Comparison of ENCODE assay signal across 8 mouse cellular contexts in the genomic region with DNA sequence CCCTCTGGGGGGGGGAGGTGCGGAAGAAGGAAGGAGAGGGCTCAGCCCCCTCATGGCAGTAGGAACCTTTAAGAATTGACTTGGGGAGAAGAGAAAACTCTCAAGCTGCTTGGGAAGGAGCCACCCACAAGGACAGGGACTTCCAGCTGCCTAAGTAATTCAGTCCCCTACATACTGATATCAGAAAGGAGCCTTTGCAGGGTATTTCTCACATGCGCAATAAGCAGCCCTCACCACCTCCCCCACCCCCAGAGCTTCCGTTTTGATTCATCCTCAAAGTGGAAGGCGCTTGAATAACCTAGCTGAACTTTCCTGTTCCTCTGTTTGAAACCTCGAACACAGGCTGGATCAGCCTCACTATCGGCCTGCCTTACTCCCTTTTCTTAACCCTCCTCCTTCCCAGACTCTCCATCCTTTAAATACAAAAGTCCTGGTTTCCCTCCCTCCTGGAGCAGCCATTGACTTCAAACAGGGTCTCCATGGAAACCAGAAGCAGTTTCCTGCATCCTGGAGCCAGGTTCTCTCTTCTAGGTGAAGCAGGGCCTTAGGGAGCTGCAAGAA.
DNase-seq lines count a peak whose midpoint lies in the region; ATAC-seq lines count a peak whose summit lies in the region.

No protein-coding gene starts in this region.

- no peaks in the 10 kb centered on the region for H3K27me3 ChIP-seq in neural tube, embryonic 12.5 days (replicated peaks)

- peak; percentile 4 to 6 for DNase-seq in heart, adult 18-20 months
- DNase-seq in heart, postnatal 36 days: no peak
- peak; percentile 13 for DNase-seq in forelimb bud, embryonic 11.5 days (ENCODE audit: low read depth, low spot score)
- DNase-seq in layer of hippocampus, postnatal 14 days (ENCODE audit: low spot score in 2 of 2): peak; percentile 18 to 52

- peak overlapping the region; percentile 46; the same call in 1 of the 2 replicates for H3K27ac ChIP-seq in neural tube, embryonic 12.5 days

- no peaks in the 10 kb centered on the region for H3K36me3 ChIP-seq in neural tube, embryonic 12.5 days

- no peak overlapping the region for H3K9ac ChIP-seq in neural tube, embryonic 12.5 days

- peak; percentile 69 for ATAC-seq in cerebellum, adult (ENCODE audit: insufficient number of reproducible peaks, low FRiP score, low TSS enrichment)
- peak; percentile 81 for ATAC-seq in neural tube, embryonic 12.5 days (ENCODE audit: low FRiP score, low read depth)
- no peak for ATAC-seq in granulocyte monocyte progenitor cell, adult 5-6 weeks (replicated peaks; ENCODE audit: poor library complexity, severe bottlenecking)
- no peak for ATAC-seq in erythroblast, adult 5-6 weeks (replicated peaks; ENCODE audit: low FRiP score, poor library complexity, severe bottlenecking)

- peak overlapping the region; percentile 53 for H3K4me2 ChIP-seq in neural tube, embryonic 12.5 days (replicated peaks)

- H3K4me1 ChIP-seq in neural tube, embryonic 12.5 days: peaks cover 7% of the 10 kb centered on the region

- intact Hi-C loops in heart, postnatal 36 days (cut with DNase I): no loop called here

- no peak overlapping the region for H3K4me3 ChIP-seq in neural tube, embryonic 12.5 days

- WGBS in neural tube, embryonic 12.5 days: 20% methylated on average over 6 of the region's 6 CpGs

- peaks cover 5% of the 10 kb centered on the region; the same call in 1 of the 2 replicates for H3K9me3 ChIP-seq in neural tube, embryonic 12.5 days

Comparison
In these comparisons a context has a peak if more than half of its experiments do, and no peak if none do; other contexts are left out.
1. DNase-seq: peak in heart, adult 18-20 months (2 of 2), forelimb bud, embryonic 11.5 days (single experiment) and layer of hippocampus, postnatal 14 days (2 of 2); none in heart, postnatal 36 days (0 of 2).
2. ATAC-seq: peak in cerebellum, adult (single experiment) and neural tube, embryonic 12.5 days (single experiment); none in granulocyte monocyte progenitor cell, adult 5-6 weeks (single experiment) and erythroblast, adult 5-6 weeks (single experiment).